Mouse (Mus musculus): Measurements from ENCODE around the gene Prune2. TPM values are rescaled to one million over a fixed set of nuclear protein-coding genes. Genes with fewer than 3 reads are reported as not detected.

The Prune2 gene
- total and polyA plus RNA-seq, 3 experiments, result not detected

DNA sequence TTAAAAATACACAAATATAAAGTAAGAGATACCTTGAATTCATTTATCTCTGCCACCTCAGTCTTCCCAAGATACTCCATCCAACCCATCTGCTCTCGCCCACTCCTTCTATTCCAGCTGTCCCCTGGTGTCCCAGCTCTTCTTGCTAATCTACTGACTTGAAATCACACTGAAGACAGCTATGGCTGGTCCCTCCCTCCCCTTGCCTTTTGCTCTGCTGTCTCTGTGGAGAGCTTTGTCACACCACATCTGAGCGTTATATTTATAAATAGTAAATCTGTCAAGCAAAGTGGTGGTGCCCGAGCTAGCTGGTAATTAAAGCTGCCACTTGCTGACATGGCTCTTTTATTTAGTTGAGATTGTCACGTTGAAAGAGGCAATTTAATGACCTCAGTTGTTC, 224.6 kb downstream of the Prune2 start:
- H3K27ac ChIP-seq (ENCODE audit: control insufficient read depth, low read depth, low read length), result no peak overlapping the region
- H3K4me3 ChIP-seq (ENCODE audit: control insufficient read depth in 1 of 2, insufficient read depth in 1 of 2, low read depth in 2 of 2, low read length in 2 of 2), result no peak overlapping the region

DNA sequence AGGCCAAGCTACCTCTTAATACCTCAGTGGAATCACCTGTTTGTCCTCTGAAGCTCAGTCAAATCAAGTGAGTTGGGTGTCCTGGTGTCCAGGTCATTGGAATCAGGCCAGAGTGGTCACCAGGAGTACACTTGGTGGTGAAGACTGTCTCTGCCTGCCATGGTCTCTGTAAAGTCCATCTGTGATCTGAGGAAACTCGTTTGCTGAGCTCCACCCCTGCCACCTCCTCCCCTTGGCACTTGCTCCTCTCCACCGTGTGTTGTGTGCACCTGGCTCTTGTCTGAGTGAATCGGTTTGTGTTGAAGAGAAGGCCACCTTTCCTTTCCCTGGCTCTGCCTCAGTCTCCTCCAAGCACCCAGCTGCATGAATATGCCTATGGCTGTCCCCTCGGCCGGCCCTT, 238.8 kb downstream of the Prune2 start:
- TF ChIP-seq POLR2AphosphoS5 (IDR thresholded peaks at IDR 0.05; ENCODE audit: borderline replicate concordance, low read depth, low read length) (no peak), UBTF (IDR thresholded peaks at IDR 0.05; ENCODE audit: borderline replicate concordance, insufficient read depth, low read depth, low read length) (no peak), USF2 (IDR thresholded peaks at IDR 0.05; ENCODE audit: borderline replicate concordance in 1 of 2, insufficient read depth in 1 of 2, low read depth in 1 of 2, low read length in 2 of 2) (no peak), RCOR1 (IDR thresholded peaks at IDR 0.05; ENCODE audit: low read depth, low read length) (no peak), POLR2AphosphoS2 (IDR thresholded peaks at IDR 0.05; ENCODE audit: low read length) (no peak), ZKSCAN1 (IDR thresholded peaks at IDR 0.05; ENCODE audit: low read depth, low read length) (no peak), ETS1 (IDR thresholded peaks at IDR 0.05; ENCODE audit: low read depth, low read length) (no peak), KAT2A (conservative IDR thresholded peaks at IDR 0.05; ENCODE audit: low read depth, low read length) (no peak), TAL1 (IDR thresholded peaks at IDR 0.05; ENCODE audit: low read length) (no peak), MAFK (IDR thresholded peaks at IDR 0.05; ENCODE audit: borderline replicate concordance, low read depth, low read length) (no peak), GABPA (IDR thresholded peaks at IDR 0.05; ENCODE audit: low read depth, low read length) (no peak)
- Histone ChIP-seq H3K79me2 (ENCODE audit: control insufficient read depth, insufficient read depth, low read length, poor library complexity) (no peaks in the 10 kb centered on the region), H3K27ac (ENCODE audit: control insufficient read depth, low read depth, low read length) (no peak overlapping the region), H3K9ac (ENCODE audit: control insufficient read depth, low read depth, low read length, poor library complexity, severe bottlenecking) (no peak overlapping the region), H3K9me3 (replicated peaks; ENCODE audit: insufficient read depth, low read length) (no peaks in the 10 kb centered on the region), H3K36me3 (ENCODE audit: control insufficient read depth in 1 of 2, insufficient read depth in 2 of 2, low read length in 2 of 2) (no peaks in the 10 kb centered on the region), H3K4me1 (ENCODE audit: control insufficient read depth in 1 of 2, insufficient read depth in 2 of 2, low read length in 2 of 2) (no peaks in the 10 kb centered on the region), H3K27me3 (ENCODE audit: control insufficient read depth in 1 of 2, insufficient read depth in 2 of 2, low read length in 2 of 2) (no peaks in the 10 kb centered on the region), H3K4me3 (ENCODE audit: control insufficient read depth in 1 of 2, insufficient read depth in 1 of 2, low read depth in 2 of 2, low read length in 2 of 2) (no peak overlapping the region)
- no peak for DNase-seq (ENCODE audit: low read depth, low spot score)

More for the DNA sequence above, 224.6 kb downstream of the Prune2 start:
- DNase-seq (ENCODE audit: low read depth, low spot score), result no peak
- H3K4me1 ChIP-seq (ENCODE audit: control insufficient read depth in 1 of 2, insufficient read depth in 2 of 2, low read length in 2 of 2), result no peaks in the 10 kb centered on the region
- TF ChIP-seq MAX (IDR thresholded peaks at IDR 0.05; ENCODE audit: low read length) (no peak), CTCF (IDR thresholded peaks at IDR 0.05 in 2 of 3, conservative IDR thresholded peaks at IDR 0.05 in 1 of 3; ENCODE audit: control insufficient read depth in 1 of 3, insufficient read depth in 1 of 3, low read depth in 2 of 3, low read length in 3 of 3, poor library complexity in 1 of 3, severe bottlenecking in 1 of 3) (no peak), ETS1 (IDR thresholded peaks at IDR 0.05; ENCODE audit: low read depth, low read length) (no peak), KAT2A (conservative IDR thresholded peaks at IDR 0.05; ENCODE audit: low read depth, low read length) (no peak), MEF2A (IDR thresholded peaks at IDR 0.05; ENCODE audit: extremely low read depth, insufficient replicate concordance, low read depth, low read length, poor library complexity, severe bottlenecking) (no peak), CHD1 (IDR thresholded peaks at IDR 0.05; ENCODE audit: low read depth, low read length) (no peak), POLR2AphosphoS5 (IDR thresholded peaks at IDR 0.05; ENCODE audit: borderline replicate concordance, low read depth, low read length) (no peak), TBP (IDR thresholded peaks at IDR 0.05; ENCODE audit: low read depth, low read length) (no peak), SIN3A (IDR thresholded peaks at IDR 0.05; ENCODE audit: low read length) (no peak), POLR2A (IDR thresholded peaks at IDR 0.05; ENCODE audit: control insufficient read depth in 1 of 2, insufficient read depth in 1 of 2, low read depth in 1 of 2, low read length in 2 of 2, poor library complexity in 1 of 2) (no peak), GATA1 (IDR thresholded peaks at IDR 0.05; ENCODE audit: low read depth, low read length) (no peak), BHLHE40 (IDR thresholded peaks at IDR 0.05; ENCODE audit: borderline replicate concordance, low read depth, low read length) (no peak)
- H3K9me3 ChIP-seq (replicated peaks; ENCODE audit: insufficient read depth, low read length), result no peaks in the 10 kb centered on the region
- no peaks in the 10 kb centered on the region for H3K36me3 ChIP-seq (ENCODE audit: control insufficient read depth in 1 of 2, insufficient read depth in 2 of 2, low read length in 2 of 2)
- no peak overlapping the region for H3K9ac ChIP-seq (ENCODE audit: control insufficient read depth, low read depth, low read length, poor library complexity, severe bottlenecking)
- no peaks in the 10 kb centered on the region for H3K79me2 ChIP-seq (ENCODE audit: control insufficient read depth, insufficient read depth, low read length, poor library complexity)
- no peaks in the 10 kb centered on the region for H3K27me3 ChIP-seq (ENCODE audit: control insufficient read depth in 1 of 2, insufficient read depth in 2 of 2, low read length in 2 of 2)

All from MEL (cell line).